Mouse (Mus musculus): ENCODE results near the gene Cyp2g1. TPM values are rescaled to one million over a fixed set of nuclear protein-coding genes. Genes with fewer than 3 reads are reported as not detected.
"Not testable (repeated sequence)": the region's sequence is repeated elsewhere in the genome, so short reads cannot be mapped to it uniquely, and the experiment has no call there.

Cyp2g1 gene
- total RNA-seq, 2 experiments from 2014 or later: not detected

DNA sequence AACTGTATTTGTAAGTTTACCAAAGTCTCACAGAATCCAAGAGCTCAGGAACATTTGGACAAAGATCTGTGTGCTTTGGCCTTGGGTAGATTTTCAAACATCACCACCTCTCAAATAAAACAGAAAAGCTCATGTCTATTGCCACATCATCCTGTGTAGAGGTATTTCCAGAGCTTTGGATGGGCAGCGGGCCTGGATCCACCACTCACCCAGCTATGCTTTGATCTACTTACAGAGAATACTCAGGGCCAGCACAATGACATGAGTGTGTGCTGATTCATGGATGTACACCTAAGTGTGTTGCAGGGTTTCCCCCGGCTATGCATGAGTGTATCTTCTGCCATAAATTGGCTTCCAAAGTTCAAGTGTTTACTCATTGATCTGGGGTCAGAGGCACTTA lies 34.7 kb downstream of the Cyp2g1 start:
- DNase-seq (ENCODE audit: low spot score in 2 of 2); intact Hi-C loops (cut with DNase I): not testable (repeated sequence)

GRCm38 (mm10) chr7:26850063-26850462 lies 41.4 kb downstream of the Cyp2g1 start:
- intact Hi-C loops (cut with DNase I); DNase-seq (ENCODE audit: low spot score in 2 of 2): not testable (repeated sequence)

Other genes with a start within 250 kb of the Cyp2g1 start
- gene Vmn1r185, start 190.4 kb upstream of the Cyp2g1 start, total RNA-seq (2021): not detected
- not detected for gene Cyp2b23, start 122.5 kb upstream of the Cyp2g1 start, total RNA-seq (2021)
- gene Cyp2b19, start 51.8 kb upstream of the Cyp2g1 start, total RNA-seq (2021): not detected
- gene Cyp2a5, start 26.4 kb downstream of the Cyp2g1 start, total RNA-seq (2021): not detected
- gene Cyp2a22, start 130.5 kb downstream of the Cyp2g1 start, total RNA-seq (2021): not detected
- not detected for gene Cyp2a12, start 220.2 kb downstream of the Cyp2g1 start, total RNA-seq (2021)

All from left cerebral cortex, postnatal 25 days (tissue).